Mouse (Mus musculus): Measurements from ENCODE around the gene Hif3a.

GRCm38 (mm10) chr7:17055287-17055946 lies 6.8 kb downstream of the Hif3a start:
- TF ChIP-seq CTCF (IDR thresholded peaks at IDR 0.05; ENCODE audit: low read depth, low read length) (no peak), EP300 (IDR thresholded peaks at IDR 0.05; ENCODE audit: insufficient read depth, low read depth, low read length) (no peak), POLR2A (IDR thresholded peaks at IDR 0.05; ENCODE audit: insufficient read depth, low read length) (no peak)
